Mouse (Mus musculus) left cerebral cortex, adult 11 months (tissue): ENCODE measurements around the gene Rnf34.

ENCODE experiments used
- DNase-seq: peaks from one replicate; pipeline ENCODE4 v3.0.0; 2022; ENCODE audit warnings: low spot score

Rnf34 gene

DNA sequence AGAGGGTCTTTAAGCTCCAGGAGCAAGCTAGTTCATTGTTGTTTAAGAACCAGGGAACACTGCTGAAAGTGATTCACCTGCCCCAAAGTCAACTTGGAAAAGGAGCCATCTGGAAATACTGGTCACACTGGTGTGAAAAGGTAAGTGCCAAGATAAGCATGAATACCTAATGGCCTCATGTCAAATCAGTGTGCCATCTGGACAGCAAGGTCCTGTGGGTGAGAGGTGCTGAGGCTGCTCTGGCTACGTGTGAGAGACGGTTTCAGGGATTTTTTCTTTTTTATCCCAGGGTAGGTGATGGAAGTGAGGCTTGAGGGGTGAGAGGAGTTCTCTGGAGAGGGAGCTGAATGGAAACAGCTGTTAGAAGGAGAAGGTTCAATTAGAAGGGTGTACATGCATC, 23.7 kb downstream of the Rnf34 start:
- no peak for DNase-seq

DNA sequence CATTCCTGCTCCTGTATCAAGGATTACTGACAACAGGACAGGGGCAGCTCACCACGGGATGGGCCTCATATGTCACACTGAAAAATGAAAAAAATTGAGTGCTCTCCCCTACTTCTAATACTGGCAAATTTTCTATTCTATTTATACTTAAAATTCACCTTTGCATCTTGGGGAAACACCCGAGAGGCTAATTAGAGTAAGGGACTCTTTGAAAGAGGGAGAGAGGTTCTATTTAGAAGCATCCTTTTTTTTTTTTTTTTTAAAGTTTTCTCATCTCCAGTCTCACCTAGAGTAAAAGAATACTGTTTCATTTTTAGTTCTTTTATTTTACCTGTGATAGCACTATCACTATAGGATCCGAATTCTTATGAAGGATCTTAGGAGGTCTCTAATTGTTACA, 24.5 kb downstream of the Rnf34 start:
- DNase-seq: no peak

DNA sequence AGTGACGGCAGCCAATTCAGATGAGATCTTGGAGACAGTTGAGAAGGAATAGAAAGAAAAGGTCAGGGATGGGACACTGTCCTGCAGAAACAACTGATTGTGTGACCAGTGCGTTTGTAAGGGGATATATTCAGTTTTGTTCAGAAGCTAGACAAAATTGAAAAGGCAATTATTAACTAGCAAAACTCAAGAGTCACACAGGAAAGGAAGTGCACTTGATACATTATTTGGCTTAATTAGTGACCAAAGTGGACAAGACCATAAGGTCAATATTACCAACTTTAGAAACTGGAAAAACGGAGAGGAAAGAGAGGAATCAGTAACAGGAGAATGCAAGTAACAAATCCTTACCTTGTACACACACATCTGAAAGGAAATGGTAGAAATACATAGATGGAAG, 26.8 kb downstream of the Rnf34 start:
- no peak for DNase-seq

DNA sequence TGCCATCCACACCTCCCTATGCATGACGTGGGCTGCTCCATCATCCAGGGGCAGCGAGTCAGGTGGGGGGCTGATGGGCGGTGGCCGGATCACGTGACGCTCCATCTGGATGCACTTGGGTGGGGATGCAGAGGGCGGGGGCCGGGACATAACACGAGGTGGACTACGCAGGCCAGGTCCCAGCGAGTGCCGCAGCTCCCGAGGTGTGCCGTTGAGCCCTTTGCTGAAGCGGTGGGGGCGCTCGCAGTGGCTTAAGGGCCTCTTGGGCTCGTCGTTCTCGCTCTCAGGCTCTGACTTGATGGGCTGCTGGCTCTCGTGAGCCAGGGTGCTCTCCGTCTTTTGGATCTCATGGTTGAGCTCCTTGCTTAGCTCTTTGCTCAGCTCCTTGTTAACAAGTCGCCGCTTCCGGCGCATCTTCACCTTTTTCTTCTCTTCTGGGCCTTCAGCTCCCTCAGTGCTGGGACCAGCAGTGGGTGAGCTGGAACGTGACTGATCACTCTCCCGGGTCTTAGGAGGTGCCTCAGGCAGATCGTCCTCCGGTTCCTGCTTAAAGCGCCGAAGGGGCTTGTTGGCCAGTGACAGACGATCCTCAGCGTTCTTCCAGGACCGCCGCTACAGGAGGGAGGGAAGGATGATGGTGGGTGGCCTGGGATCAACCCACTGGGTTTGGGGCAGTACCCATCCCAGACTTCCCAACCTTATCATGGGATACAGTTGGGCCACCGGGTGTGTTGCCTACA, 30.6 kb downstream of the Rnf34 start:
- no peak for DNase-seq

DNA sequence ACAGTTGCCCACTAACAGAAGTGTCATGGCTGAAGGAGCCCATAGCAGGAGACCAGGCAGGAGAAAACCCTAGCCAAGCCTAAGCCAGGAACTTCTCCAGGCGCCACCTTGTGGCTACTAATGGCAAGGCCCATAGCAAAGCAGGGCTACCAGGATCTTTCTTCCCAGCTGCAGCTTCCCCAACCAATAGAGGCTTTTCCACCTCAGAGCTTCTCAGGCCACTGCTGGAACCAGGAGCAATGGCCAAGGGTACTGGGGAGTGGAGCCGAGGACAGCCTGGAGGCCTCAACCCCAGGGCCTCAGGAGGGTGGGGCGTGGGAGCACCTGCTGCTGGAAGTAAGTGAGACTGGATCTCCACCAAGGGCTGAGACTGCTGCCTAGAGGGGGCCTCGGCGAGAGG, 31.5 kb downstream of the Rnf34 start:
- DNase-seq: peak; percentile 52

DNA sequence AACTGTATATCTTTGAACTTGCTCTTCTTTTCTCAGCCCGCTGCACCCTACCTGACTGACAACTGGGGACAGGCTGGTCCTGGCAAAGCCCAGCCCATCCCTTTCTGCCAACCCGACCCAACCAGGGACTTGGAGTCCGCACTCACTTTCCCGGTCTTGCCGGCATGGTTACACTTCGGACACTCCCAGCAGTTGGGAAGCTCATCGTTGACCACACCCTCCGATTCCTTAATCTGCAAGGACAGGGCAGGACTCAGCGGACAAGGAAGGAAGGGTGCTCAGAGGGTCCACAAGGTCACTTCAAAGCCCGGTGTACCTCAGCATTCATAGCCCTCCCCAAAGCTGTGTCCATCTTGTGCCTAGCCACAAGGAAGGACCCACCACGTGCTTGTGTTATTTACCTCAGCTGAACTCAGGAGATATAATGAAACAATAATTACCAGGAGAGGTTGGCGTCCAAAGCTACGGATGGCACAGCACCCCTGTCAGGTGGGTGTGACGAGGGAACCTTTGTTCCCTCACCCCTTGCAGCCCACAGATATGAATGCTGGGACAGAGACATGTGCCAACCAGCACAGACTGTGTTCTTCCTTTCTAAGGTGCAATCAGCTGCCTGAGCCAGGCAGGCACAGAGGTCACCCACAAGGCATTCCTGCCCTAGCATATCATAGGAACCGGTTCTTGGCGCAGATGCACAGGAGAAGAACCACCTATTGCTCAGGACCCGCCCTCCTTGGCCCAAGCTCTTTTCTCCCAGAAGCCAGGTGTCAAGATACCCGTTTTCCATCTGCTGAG, 32.6 kb downstream of the Rnf34 start:
- no peak for DNase-seq

DNA sequence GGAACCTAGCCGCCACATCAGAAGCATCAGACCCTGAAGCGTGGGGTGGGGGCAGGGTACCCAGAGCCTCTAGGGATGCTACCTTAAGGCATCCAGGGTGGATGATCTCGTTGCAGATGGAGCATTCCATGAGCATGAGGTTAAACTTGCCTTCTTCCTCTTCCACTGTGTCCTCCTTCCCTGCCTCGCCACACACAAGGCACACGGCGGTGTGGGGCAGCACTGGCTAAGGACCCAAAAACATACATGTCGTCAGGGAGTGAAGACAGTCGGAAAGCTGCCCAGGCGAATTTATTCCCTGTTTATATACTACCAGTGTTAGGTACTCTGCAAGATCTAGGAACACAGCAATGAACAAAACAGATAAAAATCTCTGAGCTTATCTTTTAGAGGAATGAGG, 33.4 kb downstream of the Rnf34 start:
- no peak for DNase-seq

DNA sequence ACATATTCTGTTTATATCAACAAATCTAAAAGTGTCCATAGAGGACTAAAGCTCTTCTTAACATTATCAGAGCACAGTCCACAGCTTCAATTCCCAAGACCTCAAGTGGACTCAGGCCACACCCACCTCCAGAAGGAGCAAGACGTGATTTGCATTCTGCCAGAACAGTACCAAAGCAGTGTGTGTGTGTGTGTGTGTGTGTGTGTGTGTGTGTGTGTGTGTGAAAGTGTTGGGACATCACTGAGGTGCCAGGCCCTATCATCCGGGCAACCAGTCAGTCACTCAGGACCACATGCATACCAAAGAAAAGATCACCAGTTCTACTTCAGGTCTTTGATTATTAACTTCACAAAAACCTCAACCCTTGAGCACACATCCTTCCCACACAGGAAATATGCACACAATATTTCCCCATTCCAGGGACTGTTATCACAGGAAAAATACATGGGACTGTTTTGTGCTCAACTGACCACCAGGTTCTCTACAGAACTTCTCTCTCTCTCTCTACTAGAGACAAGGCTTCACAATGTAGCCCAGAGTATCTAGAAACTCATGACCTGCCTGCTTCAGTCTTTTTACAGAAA, 33.9 kb downstream of the Rnf34 start:
- no peak for DNase-seq

DNA sequence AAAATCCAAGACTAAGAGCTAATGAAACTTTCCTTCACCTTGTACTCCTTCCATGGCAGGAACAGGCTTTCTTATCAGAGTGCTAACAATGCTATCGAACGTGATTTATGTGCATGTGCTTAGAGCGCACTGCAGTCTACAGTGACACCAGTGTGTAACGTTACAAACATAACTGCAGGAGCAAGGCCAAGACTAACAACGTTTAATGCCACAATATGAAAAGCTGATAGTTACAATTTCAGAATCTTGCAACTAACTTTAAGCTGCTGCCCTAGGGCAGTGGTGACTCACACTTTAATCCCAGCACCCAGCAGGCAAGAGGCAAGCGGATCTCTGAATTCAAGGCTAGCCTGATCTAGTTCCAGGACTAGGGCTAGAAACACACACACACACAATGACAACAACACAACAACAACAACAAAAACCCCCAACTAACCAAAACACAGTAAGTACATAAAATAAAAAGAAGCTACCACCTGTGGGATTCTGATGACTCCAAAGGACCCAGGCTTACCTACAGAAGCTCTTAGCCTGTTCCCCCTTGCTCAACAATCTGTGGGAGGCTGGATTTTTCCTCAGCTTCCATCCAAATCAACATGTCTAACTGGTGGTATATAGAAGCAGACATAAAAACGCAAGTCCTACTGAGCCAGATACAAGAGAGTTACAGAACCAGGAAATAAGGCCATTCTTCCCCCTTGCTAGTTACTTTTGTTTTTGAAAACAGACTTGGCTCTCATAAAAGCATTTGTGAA, 34.9 kb downstream of the Rnf34 start:
- DNase-seq: no peak

DNA sequence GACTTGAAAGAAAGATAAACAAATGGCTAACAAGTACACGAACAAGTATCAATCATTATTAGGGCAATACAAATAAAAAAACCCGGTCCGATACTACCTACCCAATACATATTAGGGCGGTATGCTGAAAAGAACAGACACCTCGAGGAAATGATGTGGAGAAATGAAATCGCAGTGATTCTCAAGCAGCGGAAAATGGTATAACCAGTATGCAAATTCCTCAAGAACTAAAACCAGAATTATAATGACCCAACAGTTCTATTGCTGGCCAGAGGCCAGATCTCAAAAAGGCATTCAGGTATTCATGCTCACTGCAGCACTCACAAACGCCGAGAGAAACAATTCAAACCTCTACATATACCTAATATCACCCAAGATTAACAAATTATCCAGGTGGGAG, 37.2 kb downstream of the Rnf34 start:
- no peak for DNase-seq

DNA sequence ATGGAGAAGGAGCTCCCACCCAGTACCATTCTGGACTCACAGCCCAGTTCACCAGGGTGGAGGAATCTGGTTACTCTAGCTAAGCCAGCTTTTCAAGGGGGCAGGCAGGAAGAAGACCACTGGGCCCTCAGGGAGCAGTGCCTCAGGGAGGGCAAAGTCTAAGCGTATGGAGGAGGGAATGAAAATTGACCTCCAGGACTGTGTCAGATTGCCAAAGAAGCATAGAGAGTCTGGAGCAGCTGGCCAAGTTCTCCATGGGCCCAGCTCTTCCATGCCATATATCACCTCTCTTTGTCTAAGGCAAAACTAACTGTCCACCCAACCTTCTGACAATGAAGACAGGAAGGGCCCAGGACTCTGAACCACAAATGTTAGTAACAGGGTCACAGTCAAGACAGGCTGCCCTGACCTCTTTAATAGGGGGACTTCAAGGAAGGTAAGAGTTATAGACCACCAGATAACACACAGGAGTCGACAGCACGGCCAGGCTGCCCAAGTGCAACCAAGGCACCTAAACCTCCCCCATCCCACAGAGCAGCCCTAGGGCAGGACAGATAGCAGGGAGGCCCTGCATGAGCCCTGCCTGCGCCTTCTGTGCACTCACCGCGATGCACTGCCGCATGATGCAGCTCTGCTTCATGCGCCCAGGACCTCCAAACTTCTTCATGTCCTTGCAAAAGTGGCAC, 38.2 kb downstream of the Rnf34 start:
- no peak for DNase-seq

DNA sequence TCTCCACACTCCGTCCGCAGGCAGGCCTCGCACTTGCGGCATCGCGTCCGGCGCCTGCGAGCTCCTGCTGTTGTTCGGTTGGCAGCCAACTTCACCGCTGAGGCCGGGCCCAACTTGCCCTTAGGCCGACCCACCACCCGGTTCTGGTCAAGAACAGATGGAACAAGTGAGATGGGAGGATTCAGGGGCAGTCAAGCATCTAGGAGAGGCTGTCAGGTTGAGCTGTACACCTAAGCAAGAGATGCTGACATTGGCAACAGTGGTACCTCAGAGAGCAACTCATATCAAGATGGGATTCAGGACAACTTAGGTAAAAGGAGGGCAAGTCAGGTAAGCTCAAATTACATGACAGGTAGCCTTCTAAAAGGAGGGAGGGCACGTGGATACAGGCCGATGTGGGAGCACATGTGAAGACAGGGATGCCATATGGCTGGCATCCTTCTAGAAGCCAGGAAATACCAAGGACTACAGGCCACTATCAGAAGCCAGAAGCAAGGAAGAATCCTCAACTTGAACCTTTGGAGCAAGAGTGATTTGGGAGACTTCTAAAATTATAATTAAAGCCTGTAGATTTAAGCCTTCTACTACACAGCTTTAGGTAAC, 38.9 kb downstream of the Rnf34 start:
- DNase-seq: no peak

DNA sequence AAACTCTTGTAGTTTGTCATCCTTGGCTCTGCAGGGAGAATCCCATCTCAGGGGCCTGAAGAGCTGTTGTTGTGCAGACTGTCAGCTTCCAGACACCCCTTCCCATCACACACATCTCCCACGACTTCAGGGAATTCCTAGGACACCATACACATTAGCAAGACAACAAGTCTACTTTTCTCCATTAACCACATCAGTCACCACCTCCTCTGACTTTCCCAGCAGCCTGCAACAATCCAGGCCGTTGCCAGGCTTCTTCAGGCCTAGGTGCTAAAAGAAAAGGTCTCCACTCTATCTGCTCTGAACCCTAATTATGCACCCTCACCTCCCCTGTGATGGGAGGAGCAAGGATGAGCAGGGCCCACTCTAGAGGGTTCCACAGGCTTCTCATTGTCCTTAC, 40.5 kb downstream of the Rnf34 start:
- no peak for DNase-seq

DNA sequence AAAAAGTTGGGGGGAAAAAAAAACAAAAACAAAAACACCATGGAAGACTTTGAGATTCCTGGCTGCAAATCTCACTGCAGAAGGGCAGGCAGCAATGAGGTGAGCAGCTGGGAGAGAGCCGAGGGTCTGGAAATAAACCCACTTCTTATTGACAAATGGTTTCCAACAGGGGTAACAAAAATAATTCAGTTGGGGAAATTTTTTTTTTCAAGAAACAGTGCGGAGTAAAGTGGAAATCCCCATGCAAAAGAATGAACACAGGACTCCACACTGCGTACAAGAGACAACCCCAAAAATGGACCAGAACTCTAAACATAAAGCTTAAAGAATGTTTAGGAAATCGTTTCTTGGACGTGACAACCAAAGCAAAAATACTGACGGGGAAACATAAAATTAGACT, 43.4 kb downstream of the Rnf34 start:
- no peak for DNase-seq

DNA sequence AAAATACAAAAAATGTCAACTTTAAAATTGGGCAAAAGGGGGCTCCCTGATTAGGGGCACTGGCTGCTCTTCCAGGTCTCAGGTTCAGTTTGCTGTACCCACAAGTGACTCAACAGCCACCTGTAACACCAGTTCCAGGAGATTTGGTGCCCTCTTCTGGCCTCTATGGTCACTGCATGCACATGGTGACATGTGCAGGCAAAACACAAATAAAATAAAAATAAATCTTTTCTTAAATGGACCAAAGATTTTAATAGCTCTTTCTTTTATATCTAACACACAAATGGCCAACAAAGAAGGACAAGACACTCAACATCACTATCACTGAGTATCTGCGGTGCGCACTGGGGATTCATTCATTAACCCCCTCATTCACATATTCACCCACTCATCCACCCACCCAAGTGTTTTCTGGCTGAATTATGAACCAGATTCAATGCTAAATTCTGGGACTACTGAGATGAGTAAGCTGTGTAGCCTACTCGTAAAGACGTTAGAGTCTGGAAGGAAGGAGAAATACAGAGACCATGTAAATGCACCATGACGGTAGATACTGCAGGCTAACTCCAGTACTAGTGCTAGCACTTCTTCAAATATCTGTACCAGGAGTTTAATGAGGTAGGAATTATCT, 44.3 kb downstream of the Rnf34 start:
- DNase-seq: peak; percentile 24

DNA sequence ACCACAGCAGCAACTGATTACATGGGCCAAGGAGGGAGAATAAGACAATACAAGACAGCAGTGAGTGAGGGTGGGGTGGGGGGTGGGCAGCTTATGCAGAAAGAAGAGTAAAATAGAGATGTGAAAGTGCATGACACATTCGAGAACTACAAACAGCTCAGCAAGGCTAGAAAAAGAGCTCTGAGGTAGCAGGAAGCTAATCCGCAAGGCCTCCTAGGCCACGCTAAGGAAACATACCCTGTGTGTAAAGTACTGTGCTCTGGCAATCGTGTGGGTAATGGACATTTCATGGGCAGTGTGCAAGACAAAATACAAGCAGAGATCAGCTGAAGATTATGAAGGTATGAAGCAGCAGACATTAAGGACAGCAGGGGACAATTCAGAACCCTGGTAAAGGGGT, 45.0 kb downstream of the Rnf34 start:
- no peak for DNase-seq

DNA sequence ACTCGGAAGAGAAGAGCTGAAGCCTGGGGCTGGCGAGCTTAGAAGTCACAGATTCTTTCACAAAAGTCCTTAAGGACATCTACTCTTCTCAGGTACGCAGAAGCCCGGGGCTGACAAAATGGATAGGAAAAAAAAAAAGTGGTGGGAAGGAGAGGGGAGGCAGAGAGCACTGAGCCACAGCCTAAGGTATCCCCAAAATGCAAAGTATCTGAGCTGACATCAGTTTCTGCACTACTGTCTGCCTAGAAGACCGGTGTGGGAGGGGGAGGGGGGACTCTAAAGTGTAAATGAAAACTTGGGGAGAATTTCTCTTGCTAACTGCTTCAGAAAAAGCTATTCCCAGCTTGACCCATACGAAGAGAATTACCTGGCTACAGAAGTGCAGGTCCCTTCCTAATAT, 48.3 kb downstream of the Rnf34 start:
- no peak for DNase-seq

DNA sequence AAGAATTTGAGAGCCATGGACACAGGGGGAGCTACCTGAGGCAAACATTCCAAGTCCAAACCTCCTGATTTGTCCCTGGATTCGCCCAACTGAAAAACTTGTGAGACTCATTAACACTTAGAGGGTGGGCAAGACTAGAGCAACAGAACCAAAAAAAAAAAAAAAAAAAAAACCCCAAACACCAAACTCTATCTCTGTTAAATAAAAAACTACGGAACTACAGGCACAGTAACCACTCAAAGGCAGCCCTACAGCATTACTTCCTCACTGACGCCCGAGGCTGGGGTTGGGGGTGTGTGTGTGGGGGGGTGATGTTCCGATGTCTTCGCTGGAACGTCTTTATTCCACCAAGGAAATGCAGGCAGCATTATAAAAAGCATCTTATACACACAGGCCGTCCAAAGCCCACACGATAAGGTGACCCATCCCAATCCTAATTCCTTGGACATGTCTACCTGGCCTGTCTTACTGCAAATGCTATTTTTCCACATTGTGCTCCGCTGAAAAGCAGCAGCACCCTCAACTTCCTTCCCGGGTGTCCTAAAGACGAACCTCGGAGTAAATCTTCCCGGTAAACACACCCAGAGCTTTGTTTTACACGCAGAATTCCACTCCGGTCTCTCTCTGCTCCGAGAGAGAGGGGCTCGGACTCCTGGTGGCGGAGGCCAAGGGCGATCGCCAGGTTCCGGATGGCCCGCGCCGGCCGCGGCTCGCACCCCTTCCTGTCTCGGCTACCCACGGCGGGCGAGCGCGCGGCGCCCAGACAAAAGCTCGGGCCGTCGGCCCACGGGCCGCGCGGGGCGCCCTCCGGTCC, 49.3 kb downstream of the Rnf34 start:
- no peak for DNase-seq

DNA sequence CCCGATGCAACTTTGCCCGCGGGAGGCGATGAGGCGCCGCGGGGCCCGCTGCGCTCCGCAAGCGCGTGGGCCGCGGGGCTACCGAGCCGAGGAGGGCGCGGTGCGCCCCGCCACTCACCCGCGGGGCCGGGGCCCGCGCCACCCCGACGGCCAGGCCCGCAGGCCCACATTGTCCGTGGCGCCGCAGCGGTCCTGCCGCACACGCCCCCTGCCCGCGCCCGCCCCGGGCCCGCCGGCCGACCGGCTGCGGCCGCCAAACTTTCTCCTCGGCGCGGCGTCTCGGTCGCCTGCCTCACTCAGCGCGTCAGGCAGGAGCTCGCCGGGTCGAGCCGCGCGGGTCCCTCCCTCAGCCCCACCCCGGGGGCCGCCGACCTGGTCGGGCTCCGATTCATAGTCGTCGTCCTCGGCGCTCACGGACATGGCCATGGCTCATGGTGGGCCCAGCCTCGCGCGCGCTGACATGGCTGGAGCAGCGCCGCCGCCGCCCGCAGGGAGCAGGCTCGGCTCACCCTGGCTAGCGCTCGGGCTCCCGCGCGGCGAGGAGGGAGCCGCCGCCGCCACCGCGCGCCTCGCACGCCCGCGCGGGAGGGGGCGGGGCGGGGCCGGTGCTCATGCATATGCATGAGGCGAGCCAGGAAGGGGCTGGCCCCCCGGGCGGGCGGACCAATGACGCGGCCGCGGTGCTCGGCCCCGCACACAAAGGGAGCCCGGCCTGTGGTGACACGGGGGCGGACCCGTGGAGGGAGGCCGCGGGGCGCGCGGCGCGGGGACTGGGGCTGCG, 50.1 kb downstream of the Rnf34 start:
- DNase-seq: peak; percentile 77
